Mouse (Mus musculus) lung, embryonic 14.5 days (tissue): ENCODE results near the gene Dusp11. TPM values are rescaled to one million over a fixed set of nuclear protein-coding genes. Genes with fewer than 3 reads are reported as not detected.
"Not testable (repeated sequence)": the region's sequence is repeated elsewhere in the genome, so short reads cannot be mapped to it uniquely, and the experiment has no call there.

ENCODE experiments used
- ATAC-seq: fragments of 200-750 bp; cut with Nextera tagmentation; 2 replicates; pipeline ENCODE4 v1.8.0; 2017; ENCODE audit warnings: mild to moderate bottlenecking, moderate TSS enrichment, moderate library complexity; ENCODE audit not compliant: insufficient read depth
- DNase-seq: peaks from one replicate; pipeline ENCODE4 v3.0.0-alpha.2; 2015
- H3K27ac ChIP-seq: fragments of 300-500 bp; sonication (generic); 2 replicates; pipeline ENCODE4 v1.5.1; 2014; ENCODE audit warnings: low read depth, mild to moderate bottlenecking, moderate library complexity
- H3K27me3 ChIP-seq: fragments of 300-500 bp; sonication (generic); 2 replicates; pipeline ENCODE4 v1.6.1; 2014; ENCODE audit warnings: low read length, control low read depth; ENCODE audit not compliant: insufficient read depth
- H3K36me3 ChIP-seq: fragments of 300-500 bp; sonication (generic); 2 replicates; pipeline ENCODE4 v1.6.1; 2014; ENCODE audit warnings: control low read depth; ENCODE audit not compliant: insufficient read depth
- H3K4me1 ChIP-seq: fragments of 300-500 bp; sonication (generic); 2 replicates; pipeline ENCODE4 v1.6.1; 2014; ENCODE audit warnings: antibody characterized with exemption, control low read depth; ENCODE audit not compliant: insufficient read depth
- H3K4me2 ChIP-seq: fragments of 300-500 bp; sonication (generic); 2 replicates; pipeline ENCODE4 v1.6.1; 2014; ENCODE audit warnings: mild to moderate bottlenecking
- H3K4me3 ChIP-seq: fragments of 300-500 bp; sonication (generic); 2 replicates; pipeline ENCODE4 v1.5.1; 2014; ENCODE audit warnings: low read depth, low read length
- H3K9ac ChIP-seq: fragments of 300-500 bp; sonication (generic); 2 replicates; pipeline ENCODE4 v1.6.1; 2014
- H3K9me3 ChIP-seq: fragments of 300-500 bp; sonication (generic); 2 replicates; pipeline ENCODE4 v1.6.1; 2016; ENCODE audit warnings: low read depth, low read length, control low read depth
- CTCF ChIP-seq: IDR thresholded peaks from 2 replicates; pipeline ENCODE4 v1.5.1; 2016; ENCODE audit warnings: antibody characterized with exemption, low read depth
- WGBS: fragments of 180-500 bp; shearing (Covaris S2); extraction: QIAGEN DNeasy Blood & Tissue Kit; methylation state at CpG from one replicate; pipeline ENCODE4 v1.1.7; 2014; 5-methylcytosine and 5-hydroxymethylcytosine counted together
- polyA plus RNA-seq: library from polyadenylated mRNA; unstranded; fragments of >200 nt; fragmentation: Nextera tagmentation; extraction: Ambion mirVana; gene quantifications from 2 replicates; pipeline ENCODE4 v1.2.1, GENCODE M21; 2014

The Dusp11 gene
- polyA plus RNA-seq, 1 experiment from 2014 or later, result 50.0 TPM

GRCm38 (mm10) chr6:85969889-85970288, 8.4 kb upstream of the Dusp11 start:
- H3K36me3 ChIP-seq, result no peaks in the 10 kb centered on the region
- H3K4me3 ChIP-seq, result no peak overlapping the region
- DNase-seq (no peak), ATAC-seq (no peak)
- no peak overlapping the region for H3K9ac ChIP-seq
- 0 out of 2 replicates have a peak, but pooled peaks cover 3% of the 10 kb centered on the region for H3K4me1 ChIP-seq
- H3K27me3 ChIP-seq, result no peaks in the 10 kb centered on the region
- no peak overlapping the region for H3K4me2 ChIP-seq
- H3K27ac ChIP-seq, result no peak overlapping the region
- no peaks in the 10 kb centered on the region for H3K9me3 ChIP-seq
- no peak for TF ChIP-seq CTCF
- 60% methylated on average over 2 of the region's 2 CpGs for WGBS

GRCm38 (mm10) chr6:85966686-85967085, 5.2 kb upstream of the Dusp11 start:
- Histone ChIP-seq H3K4me3 (no peak overlapping the region), H3K27me3 (no peaks in the 10 kb centered on the region), H3K9me3 (no peaks in the 10 kb centered on the region), H3K36me3 (no peaks in the 10 kb centered on the region), H3K4me2 (no peak overlapping the region), H3K27ac (no peak overlapping the region), H3K4me1 (0 out of 2 replicates have a peak, but pooled peaks cover 3% of the 10 kb centered on the region), H3K9ac (no peak overlapping the region)
- DNase-seq (no peak), ATAC-seq (no peak)
- TF ChIP-seq CTCF, result no peak
- 72% methylated on average over 4 of the region's 4 CpGs for WGBS

- not testable (repeated sequence) for H3K4me1 ChIP-seq, H3K4me2 ChIP-seq, H3K9me3 ChIP-seq, ATAC-seq, H3K27ac ChIP-seq, H3K9ac ChIP-seq, H3K4me3 ChIP-seq, H3K36me3 ChIP-seq, H3K27me3 ChIP-seq
- 29% methylated on average over 4 of the region's 6 CpGs for WGBS
- peak; percentile 65 for DNase-seq
Observed at GRCm38 (mm10) chr6:85966081-85966480, 4.6 kb upstream of the Dusp11 start.

- H3K4me2 ChIP-seq, result no peak overlapping the region
- no peak overlapping the region for H3K4me3 ChIP-seq
- no peak overlapping the region for H3K27ac ChIP-seq
- no peak for DNase-seq
- WGBS, result 66% methylated on average over 3 of the region's 3 CpGs
- peaks cover 5% of the 10 kb centered on the region; the same call in 1 of the 2 replicates for H3K4me1 ChIP-seq
- no peak for TF ChIP-seq CTCF
- no peak overlapping the region for H3K9ac ChIP-seq
- H3K36me3 ChIP-seq, result peaks cover 51% of the 10 kb centered on the region
- ATAC-seq, result no peak
- no peaks in the 10 kb centered on the region for H3K27me3 ChIP-seq
- H3K9me3 ChIP-seq, result no peaks in the 10 kb centered on the region
Observed at GRCm38 (mm10) chr6:85957581-85957980, 3.9 kb downstream of the Dusp11 start.

- Histone ChIP-seq H3K4me1 (no peaks in the 10 kb centered on the region), H3K9ac (no peak overlapping the region), H3K27ac (no peak overlapping the region), H3K9me3 (no peaks in the 10 kb centered on the region), H3K36me3 (peaks cover 94% of the 10 kb centered on the region), H3K4me3 (no peak overlapping the region), H3K27me3 (no peaks in the 10 kb centered on the region), H3K4me2 (no peak overlapping the region)
- TF ChIP-seq CTCF, result no peak
- WGBS, result 88% methylated on average over 6 of the region's 6 CpGs
- DNase-seq (no peak), ATAC-seq (no peak)
Observed at GRCm38 (mm10) chr6:85948549-85948948, 12.9 kb downstream of the Dusp11 start.

GRCm38 (mm10) chr6:85942469-85942868, 19.0 kb downstream of the Dusp11 start:
- Histone ChIP-seq H3K27me3 (no peaks in the 10 kb centered on the region), H3K4me2 (no peak overlapping the region), H3K27ac (no peak overlapping the region), H3K4me3 (no peak overlapping the region), H3K4me1 (no peaks in the 10 kb centered on the region), H3K9me3 (no peaks in the 10 kb centered on the region), H3K9ac (no peak overlapping the region), H3K36me3 (peaks cover 48% of the 10 kb centered on the region)
- WGBS, result 96% methylated on average over 3 of the region's 3 CpGs
- no peak for DNase-seq
- no peak for ATAC-seq
- TF ChIP-seq CTCF, result no peak

GRCm38 (mm10) chr6:85938701-85939100, 22.8 kb downstream of the Dusp11 start:
- WGBS, result 60% methylated on average over 10 of the region's 10 CpGs
- Histone ChIP-seq H3K4me2 (no peak overlapping the region), H3K4me1 (0 out of 2 replicates have a peak, but pooled peaks cover 4% of the 10 kb centered on the region), H3K9ac (no peak overlapping the region), H3K9me3 (no peaks in the 10 kb centered on the region), H3K27me3 (no peaks in the 10 kb centered on the region), H3K4me3 (no peak overlapping the region), H3K36me3 (peaks cover 11% of the 10 kb centered on the region), H3K27ac (no peak overlapping the region)
- DNase-seq (no peak), ATAC-seq (no peak)
- no peak for TF ChIP-seq CTCF
